Mouse (Mus musculus): Measurements from ENCODE around the gene Fam171a1.

GRCm38 (mm10) chr2:3134580-3135296 is 20.7 kb downstream of the Fam171a1 start:
- TF ChIP-seq POLR2A (IDR thresholded peaks at IDR 0.05; ENCODE audit: low read depth, low read length) (no peak), CTCF (conservative IDR thresholded peaks at IDR 0.05; ENCODE audit: insufficient read depth, insufficient read length, low read depth, low read length) (no peak)
